Mouse (Mus musculus) midbrain, embryonic 14.5 days (tissue): ENCODE measurements around the gene Zfp26. TPM values are rescaled to one million over a fixed set of nuclear protein-coding genes. Genes with fewer than 3 reads are reported as not detected.

Experiments used
- ATAC-seq: fragments of 200-750 bp; cut with Nextera tagmentation; 2 replicates; pipeline ENCODE4 v1.8.0; 2017; ENCODE audit warnings: moderate number of reproducible peaks, moderate library complexity; ENCODE audit not compliant: low FRiP score, low TSS enrichment
- DNase-seq: peaks from one replicate; pipeline ENCODE4 v3.0.0-alpha.2; 2015
- H3K27ac ChIP-seq: fragments of 300-500 bp; sonication (generic); replicated peaks from 2 replicates; pipeline ENCODE4 v1.5.1; 2014; ENCODE audit warnings: mild to moderate bottlenecking, low read depth, low read length, moderate library complexity
- H3K27me3 ChIP-seq: fragments of 300-500 bp; sonication (generic); 2 replicates; pipeline ENCODE4 v1.6.1; 2014; ENCODE audit warnings: low read length, control low read depth, mixed read lengths; ENCODE audit not compliant: control insufficient read depth, insufficient read depth
- H3K36me3 ChIP-seq: fragments of 300-500 bp; sonication (generic); 2 replicates; pipeline ENCODE4 v1.6.1; 2014; ENCODE audit warnings: low read length, control low read depth; ENCODE audit not compliant: control insufficient read depth, insufficient read depth
- H3K4me1 ChIP-seq: fragments of 300-500 bp; sonication (generic); 2 replicates; pipeline ENCODE4 v1.6.1; 2014; ENCODE audit warnings: mild to moderate bottlenecking, antibody characterized with exemption, low read length, control low read depth; ENCODE audit not compliant: control insufficient read depth, insufficient read depth
- H3K4me2 ChIP-seq: fragments of 300-500 bp; sonication (generic); 2 replicates; pipeline ENCODE4 v1.6.1; 2014; ENCODE audit warnings: mild to moderate bottlenecking, low read length, moderate library complexity
- H3K4me3 ChIP-seq: fragments of 300-500 bp; sonication (generic); replicated peaks from 2 replicates; pipeline ENCODE4 v1.5.1; 2014; ENCODE audit warnings: low read depth, low read length
- H3K9ac ChIP-seq: fragments of 300-500 bp; sonication (generic); replicated peaks from 2 replicates; pipeline ENCODE4 v1.6.1; 2014; ENCODE audit warnings: mild to moderate bottlenecking, low read length, moderate library complexity
- H3K9me3 ChIP-seq: fragments of 300-500 bp; sonication (generic); 2 replicates; pipeline ENCODE4 v1.6.1; 2016; ENCODE audit warnings: low read length, control low read depth, mixed read lengths; ENCODE audit not compliant: control insufficient read depth
- WGBS: fragments of 180-500 bp; shearing (Covaris S2); extraction: QIAGEN DNeasy Blood & Tissue Kit; methylation state at CpG from one replicate; pipeline ENCODE4 v1.1.7; 2014; 5-methylcytosine and 5-hydroxymethylcytosine counted together
- polyA plus RNA-seq: library from polyadenylated mRNA; unstranded; fragments of >200 nt; fragmentation: Nextera tagmentation; extraction: Ambion mirVana; gene quantifications from 2 replicates; pipeline ENCODE4 v1.2.1, GENCODE M21; 2014

Zfp26 gene
- polyA plus RNA-seq, 1 experiment from 2014 or later: 31.0 TPM

DNA sequence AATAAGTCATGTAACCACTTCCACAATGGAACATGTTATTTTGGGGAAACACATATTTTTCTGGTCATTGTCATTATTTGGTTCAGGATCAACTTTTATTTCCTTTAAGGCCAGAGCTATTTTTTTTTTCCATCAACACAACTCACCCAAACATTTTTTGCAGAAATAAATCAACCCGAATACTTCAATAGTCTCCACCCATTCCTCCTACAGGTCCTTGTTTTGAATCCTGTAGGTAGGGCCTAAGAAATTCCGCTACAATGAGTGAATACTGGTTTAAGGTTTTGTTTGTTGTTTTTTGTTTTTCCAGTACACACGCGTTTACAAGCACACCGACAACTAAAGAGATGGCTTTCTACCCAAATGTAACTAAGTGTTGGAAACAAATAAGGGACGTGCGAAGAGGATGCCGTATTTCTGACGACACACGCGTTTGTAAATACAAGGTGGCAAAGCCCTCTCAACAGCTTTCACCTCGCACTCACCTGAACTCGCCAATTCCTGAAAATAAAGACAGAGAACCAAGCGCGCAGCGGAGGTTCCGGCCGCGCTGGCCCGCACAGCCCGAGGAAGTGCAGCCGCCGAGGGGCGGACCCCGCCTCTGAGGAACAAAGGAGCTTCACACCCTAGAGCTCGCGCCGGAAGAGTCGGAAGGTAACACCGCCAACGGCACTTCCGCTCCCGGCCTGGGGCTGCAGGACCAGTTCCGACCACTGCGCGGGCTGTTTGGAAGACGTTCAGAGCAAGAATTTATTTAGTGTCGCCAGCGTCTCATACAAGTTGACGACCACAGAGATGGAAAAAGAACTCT, 75.2 kb downstream of the Zfp26 start, which contains the start of gene Zfp560:
Gene Zfp560, minus strand, starts transcription at position 646 of the 811 bp plus-strand sequence.
- peaks cover 10% of the 10 kb centered on the region for H3K4me1 ChIP-seq
- peak within 1 kb of the TSS; percentile 76 for H3K4me2 ChIP-seq
- H3K4me3 ChIP-seq: peak within 1 kb of the TSS; percentile 55
- ATAC-seq (peak; percentile 99), DNase-seq (peak; percentile 97)
- peaks cover 3% of the 10 kb centered on the region; the same call in 1 of the 2 replicates for H3K9me3 ChIP-seq
- H3K27me3 ChIP-seq: no peaks in the 10 kb centered on the region
- WGBS: 2% methylated on average over 40 of the region's 40 CpGs
- peak within 1 kb of the TSS; percentile 77 for H3K27ac ChIP-seq
- peak within 1 kb of the TSS; percentile 60 for H3K9ac ChIP-seq
- no peaks in the 10 kb centered on the region for H3K36me3 ChIP-seq

DNA sequence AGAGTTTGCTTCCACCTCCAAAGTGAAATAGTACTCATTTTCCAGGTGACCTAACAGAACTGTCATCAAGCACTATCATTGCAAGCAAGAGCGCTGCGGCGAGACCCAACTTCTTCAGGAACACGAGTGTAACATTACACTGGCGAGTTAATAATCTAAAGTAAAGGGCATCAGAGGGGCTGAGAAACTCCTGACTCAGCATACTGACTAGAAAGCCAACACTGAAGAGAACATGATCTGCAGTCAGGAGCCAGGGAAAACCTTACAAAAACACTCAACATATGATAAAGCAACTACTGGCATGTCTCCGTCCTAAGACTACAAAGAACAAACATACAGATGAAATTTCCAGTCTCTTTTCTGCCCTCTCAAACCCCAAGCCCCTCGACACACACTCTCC, 76.3 kb downstream of the Zfp26 start:
- ATAC-seq (no peak), DNase-seq (no peak)
- WGBS: 93% methylated on average over 7 of the region's 7 CpGs
- Histone ChIP-seq H3K27me3 (no peaks in the 10 kb centered on the region), H3K4me1 (peaks cover 10% of the 10 kb centered on the region), H3K4me2 (peak overlapping the region; percentile 76), H3K27ac (no peak overlapping the region), H3K9ac (0 out of 2 replicates have a peak overlapping the region, but pooled peaks have one; percentile 60), H3K9me3 (peaks cover under 1% of the 10 kb centered on the region; the same call in 1 of the 2 replicates), H3K4me3 (peak overlapping the region; percentile 55), H3K36me3 (no peaks in the 10 kb centered on the region)

Other genes with a start within 250 kb of the Zfp26 start
- gene Olfr871, start 248.0 kb downstream of the Zfp26 start, polyA plus RNA-seq: not detected in 2 replicates
- gene Olfr872, start 223.0 kb downstream of the Zfp26 start, polyA plus RNA-seq: not detected in 2 replicates
- not detected in 2 replicates for gene Olfr39, start 177.8 kb downstream of the Zfp26 start, polyA plus RNA-seq
- not detected in 2 replicates for gene Olfr873, start 161.6 kb downstream of the Zfp26 start, polyA plus RNA-seq
- 0.08 and 0.32 TPM in 2 replicates for gene Olfr18, start 124.1 kb downstream of the Zfp26 start, polyA plus RNA-seq
- gene Zfp560, start 75.0 kb downstream of the Zfp26 start, polyA plus RNA-seq: 49.2 and 50.5 TPM in 2 replicates
- gene Zfp426, start 32.6 kb upstream of the Zfp26 start, polyA plus RNA-seq: 30.1 and 39.5 TPM in 2 replicates
- 98.2 and 123 TPM in 2 replicates for gene Zfp266, start 61.3 kb upstream of the Zfp26 start, polyA plus RNA-seq
- 55.9 and 56.0 TPM in 2 replicates for gene Zfp846, start 121.1 kb upstream of the Zfp26 start, polyA plus RNA-seq
- gene Ubl5, start 182.7 kb upstream of the Zfp26 start, polyA plus RNA-seq: 444 and 552 TPM in 2 replicates
- gene Fbxl12, start 184.6 kb upstream of the Zfp26 start, polyA plus RNA-seq: 12.1 and 20.8 TPM in 2 replicates
- gene Pin1, start 191.9 kb upstream of the Zfp26 start, polyA plus RNA-seq: 56.7 and 68.6 TPM in 2 replicates